Mouse (Mus musculus) cerebellum, adult 9-11 months (tissue): ENCODE measurements at regions not wholly inside any gene's neighbourhood (a gene's known extent, or its start where the extent isn't known, plus 50 kb on each side); places are given as distances from the start of the nearest gene placed in this dataset.

ENCODE experiments used
- DNase-seq: peaks from one replicate; pipeline ENCODE4 v3.0.0; 2022

- no peak for DNase-seq
Measured at GRCm38 (mm10) chr13:28633541-28634041, 319.9 kb downstream of the Sox4 start.

DNA sequence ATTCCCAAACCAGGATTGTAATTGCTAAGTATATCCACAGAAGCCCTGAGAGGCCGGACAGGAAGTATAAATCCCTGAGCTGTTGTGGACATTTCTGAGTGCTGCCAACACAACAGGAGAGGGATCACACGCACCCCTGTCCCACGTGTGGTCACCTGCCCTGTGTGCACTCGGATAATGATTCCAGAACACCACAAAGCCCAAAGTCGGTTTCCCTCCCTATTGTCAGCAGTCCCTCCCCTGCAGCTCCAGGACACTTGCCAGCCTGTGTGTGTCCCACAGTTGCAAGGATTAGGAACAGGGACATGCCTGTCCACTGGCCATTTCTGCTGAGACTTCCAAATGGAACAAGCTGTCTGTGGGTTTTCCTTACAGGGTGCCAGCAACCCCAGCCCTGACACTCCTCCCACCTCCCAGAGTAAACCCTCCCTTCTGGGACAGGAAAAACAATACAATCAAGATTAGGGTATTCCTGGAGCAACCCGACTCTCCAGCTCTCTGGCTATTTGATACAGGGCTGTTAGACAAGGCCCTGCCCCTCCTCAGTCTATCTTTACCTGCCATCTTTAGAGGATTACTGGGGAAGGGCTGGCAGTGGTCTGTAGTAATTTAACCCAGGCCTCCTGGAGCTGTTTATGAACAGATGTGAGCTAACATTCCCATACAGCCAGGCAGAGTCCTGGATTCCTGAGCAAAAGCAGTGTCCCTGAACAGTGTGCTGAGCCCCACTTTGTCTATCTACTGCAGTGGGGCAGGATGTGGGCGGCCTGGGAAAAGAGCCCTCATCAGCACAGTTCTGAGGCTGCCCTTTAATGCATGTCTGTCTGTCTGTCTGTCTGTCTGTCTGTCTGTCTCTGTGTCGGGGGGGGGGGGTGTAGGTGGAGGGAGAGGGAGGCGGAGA lies 323.8 kb downstream of the Sox4 start:
- no peak for DNase-seq

GRCm38 (mm10) chr13:28628751-28629150 lies 324.8 kb downstream of the Sox4 start:
- no peak for DNase-seq

- DNase-seq, result no peak
Measured at GRCm38 (mm10) chr13:28618961-28619360, 334.6 kb downstream of the Sox4 start.

DNA sequence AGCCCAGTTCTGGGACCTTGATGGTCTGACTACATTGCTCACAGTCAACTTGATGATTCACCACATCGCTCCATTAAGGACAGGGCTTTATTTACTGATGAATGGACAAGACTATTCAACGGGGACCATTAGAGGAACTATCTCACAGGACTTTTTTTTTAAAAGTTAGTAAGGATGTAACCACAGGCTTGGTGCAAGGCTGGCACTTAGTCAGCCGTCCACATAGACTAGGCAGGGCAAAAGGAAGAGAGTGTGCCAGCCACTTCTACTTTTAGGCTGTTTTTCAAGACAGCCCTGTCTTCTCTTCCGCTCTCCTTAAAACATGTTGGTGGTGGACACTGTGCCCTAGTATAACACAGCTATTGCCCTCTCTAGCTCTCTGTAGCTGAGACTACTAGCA lies 336.0 kb downstream of the Sox4 start:
- no peak for DNase-seq

GRCm38 (mm10) chr13:28616645-28617381 lies 336.7 kb downstream of the Sox4 start:
- no peak for DNase-seq

GRCm38 (mm10) chr13:28607551-28608114 lies 345.9 kb downstream of the Sox4 start:
- DNase-seq, result no peak

GRCm38 (mm10) chr13:28606651-28607050 lies 346.9 kb downstream of the Sox4 start:
- DNase-seq, result no peak

GRCm38 (mm10) chr13:28605833-28606232 lies 347.7 kb downstream of the Sox4 start:
- DNase-seq, result no peak

DNA sequence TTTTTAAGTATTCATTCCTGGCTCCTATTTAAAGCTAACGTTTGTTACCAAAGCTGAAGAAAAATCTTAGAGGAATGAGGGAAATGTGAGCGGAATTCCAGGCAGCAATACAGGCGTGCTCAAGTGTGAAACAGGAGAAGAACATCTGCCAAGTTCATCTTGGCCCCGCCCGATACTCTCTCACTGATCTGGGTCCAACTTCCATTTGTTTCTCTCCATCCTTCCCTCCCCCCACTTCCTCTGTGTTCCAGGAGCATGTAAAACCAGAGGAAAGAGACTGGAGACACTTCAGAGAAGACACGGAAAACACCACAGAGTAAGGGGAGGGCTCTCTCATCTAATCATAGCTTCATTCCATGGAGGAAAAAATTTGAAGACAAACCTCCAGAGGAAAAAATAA lies 346.7 kb downstream of the Gm11361 start:
- DNase-seq, result no peak

DNA sequence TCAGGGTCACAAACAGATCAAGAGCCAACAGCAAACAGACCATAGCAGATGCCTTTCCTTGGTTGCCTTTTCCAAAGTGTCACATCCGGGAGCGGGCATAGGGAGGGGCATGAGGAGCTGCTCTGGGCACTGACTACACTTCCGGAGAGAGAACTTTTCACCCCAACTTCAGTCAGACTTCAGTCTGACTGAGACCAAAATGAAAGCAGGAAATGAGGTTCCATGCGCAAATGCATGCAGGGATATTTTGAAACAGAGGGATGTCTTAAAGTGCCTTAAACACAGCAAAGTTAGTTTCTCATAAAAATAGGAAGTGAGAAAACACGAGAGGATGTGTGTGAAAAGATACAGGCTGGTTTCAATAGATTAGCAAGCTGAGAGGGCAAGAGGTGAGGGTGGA lies 343.5 kb downstream of the Gm11361 start:
- no peak for DNase-seq

DNA sequence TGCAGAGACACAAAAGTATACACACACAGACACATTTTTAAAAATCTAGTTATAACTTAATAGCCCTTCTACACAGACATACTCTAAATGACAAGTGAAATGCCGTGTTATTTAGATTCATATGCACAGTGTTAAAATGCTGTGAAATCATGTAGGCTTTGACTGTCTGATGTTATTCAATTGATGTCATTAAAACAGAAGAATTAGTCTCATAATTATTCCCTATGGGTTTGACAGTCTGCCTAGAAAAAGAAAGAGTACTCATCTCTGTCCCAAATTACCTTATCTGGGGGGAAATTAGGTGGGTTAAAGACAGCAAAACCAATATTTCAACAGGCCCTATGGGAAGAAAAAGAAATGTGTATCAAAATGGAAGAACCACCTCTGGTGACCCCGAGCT lies 339.0 kb downstream of the Gm11361 start:
- DNase-seq, result no peak

DNA sequence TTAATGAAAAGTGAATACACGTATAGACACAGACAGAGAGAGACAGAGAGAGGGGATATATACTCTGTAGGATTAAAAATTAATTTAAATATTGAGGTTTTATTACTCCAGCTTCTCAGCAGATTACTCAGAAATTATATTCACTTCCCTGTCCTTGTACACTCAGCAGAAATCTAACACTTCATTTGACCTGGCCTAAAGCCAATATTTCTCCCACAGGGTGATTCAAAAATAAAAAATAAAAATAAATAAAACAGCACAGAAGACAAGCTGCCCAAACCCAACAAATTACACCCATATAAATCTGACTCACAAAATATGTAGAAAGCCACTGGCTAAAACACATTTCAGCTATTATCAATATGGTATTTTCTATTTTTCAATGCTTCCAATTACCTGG lies 334.8 kb downstream of the Gm11361 start:
- DNase-seq, result no peak

DNA sequence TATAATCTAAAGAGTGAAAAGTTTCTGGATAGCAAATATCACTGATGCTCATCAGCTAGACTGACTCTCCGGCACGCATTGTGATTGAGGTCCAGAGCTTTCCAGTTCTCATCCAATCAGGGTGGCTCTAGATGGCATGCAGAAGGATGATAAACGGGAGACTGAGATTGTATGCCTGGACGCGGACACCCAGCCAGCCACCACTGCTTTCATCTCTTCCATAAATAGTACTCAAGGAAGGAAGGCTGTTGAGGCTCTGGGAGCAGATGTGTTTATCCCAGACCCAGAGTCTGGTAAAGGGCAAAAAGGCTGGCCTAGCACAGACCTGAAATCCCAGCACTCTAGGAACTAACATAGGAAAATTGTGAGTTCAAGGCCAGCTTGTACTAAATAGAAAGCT lies 330.6 kb downstream of the Gm11361 start:
- DNase-seq, result no peak

- DNase-seq, result no peak
Measured at GRCm38 (mm10) chr13:28586693-28587092, 329.4 kb downstream of the Gm11361 start.

GRCm38 (mm10) chr13:28586140-28586539 lies 328.8 kb downstream of the Gm11361 start:
- DNase-seq, result no peak

DNA sequence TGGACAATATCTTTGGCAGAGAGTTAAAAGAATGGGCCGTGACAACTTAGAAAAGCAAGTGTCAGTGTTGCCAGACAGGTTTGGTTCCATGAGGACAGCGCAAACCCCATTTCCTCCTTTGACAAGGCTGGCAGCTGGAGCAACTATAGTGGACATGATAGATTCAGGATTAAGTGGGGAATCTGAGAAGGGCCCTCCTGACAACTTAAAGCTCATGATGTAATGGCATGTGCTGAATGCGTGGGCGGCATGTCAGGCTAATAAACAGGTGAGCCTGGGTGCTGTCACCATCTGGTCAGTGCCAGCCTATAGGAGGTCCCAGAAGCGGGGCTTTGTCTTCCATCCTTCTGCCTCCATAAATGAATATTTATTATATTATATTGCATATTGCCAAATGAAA lies 326.3 kb downstream of the Gm11361 start:
- no peak for DNase-seq

DNA sequence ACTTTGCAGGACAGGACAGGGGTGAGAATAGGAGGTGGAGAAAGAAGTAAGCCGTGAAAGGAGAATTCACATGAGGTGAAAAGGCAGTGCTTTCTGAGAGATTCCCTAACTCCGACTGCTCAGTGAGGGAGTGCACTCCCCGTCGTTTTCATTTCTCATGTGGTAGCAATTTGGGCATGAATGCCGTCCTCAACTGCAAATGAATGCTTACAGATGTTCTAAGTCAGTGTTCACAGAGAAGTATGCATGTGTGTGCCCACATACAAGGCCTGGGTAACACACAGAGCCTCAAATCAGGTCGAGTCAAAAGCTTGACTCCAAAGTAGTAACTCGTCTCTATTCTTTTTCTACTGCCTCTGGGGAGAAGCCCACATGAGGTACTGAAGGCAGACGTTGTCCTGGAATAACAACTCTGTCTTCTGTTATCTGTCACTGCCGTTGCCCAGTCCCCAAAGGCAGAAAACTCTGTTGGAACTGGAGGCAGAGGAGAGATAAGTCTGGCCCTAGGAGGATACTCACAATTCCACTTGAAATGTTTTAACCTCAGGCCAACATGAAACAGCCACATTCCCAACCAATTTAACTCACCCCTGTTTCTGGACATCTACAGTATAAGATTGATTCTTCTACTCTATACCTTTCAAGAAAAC lies 318.0 kb downstream of the Gm11361 start:
- no peak for DNase-seq

DNA sequence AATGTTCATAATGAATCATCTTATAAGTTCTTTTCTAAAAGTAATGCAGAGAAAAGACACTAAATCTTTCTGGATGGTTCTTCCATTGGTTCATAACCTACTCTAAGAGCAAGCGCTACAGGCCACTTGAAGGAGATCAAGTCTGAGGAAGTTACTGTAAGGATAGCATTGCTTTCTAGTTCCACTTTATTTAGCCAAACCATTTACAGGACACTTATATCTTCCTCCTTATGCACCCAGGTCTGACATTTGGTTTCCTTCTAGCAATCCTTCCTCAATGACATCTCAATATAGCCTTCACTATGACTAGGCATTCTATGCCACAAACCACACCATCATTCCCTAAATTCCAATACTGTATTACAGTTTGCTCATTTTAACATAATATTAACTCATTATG lies 316.0 kb downstream of the Gm11361 start:
- DNase-seq, result no peak

- DNase-seq, result no peak
Measured at GRCm38 (mm10) chr13:28572448-28572847, 315.1 kb downstream of the Gm11361 start.

GRCm38 (mm10) chr13:28571716-28572115 lies 314.4 kb downstream of the Gm11361 start:
- no peak for DNase-seq

GRCm38 (mm10) chr13:28563585-28563984 lies 306.3 kb downstream of the Gm11361 start:
- DNase-seq, result no peak

DNA sequence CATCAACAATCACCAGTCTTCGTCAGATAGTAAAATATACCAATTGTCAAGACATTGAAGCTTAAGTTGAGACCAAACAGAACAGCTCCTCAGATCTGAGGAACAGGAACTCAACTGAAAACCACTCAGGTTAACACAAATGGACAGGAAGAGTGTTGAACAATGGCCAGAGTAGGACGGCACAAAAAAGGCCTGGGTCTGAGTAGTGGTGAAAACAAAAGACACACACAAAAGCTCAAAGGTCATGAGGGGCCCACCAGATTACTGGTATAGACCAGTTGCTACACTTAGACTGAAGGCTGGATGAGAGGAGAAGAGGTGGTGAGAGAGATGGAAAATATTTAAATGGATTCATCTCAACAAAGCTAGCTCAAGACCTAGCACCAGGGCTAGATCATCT lies 302.8 kb downstream of the Gm11361 start:
- no peak for DNase-seq
